Mouse (Mus musculus): ENCODE results near the gene Cenpm. TPM values are rescaled to one million over a fixed set of nuclear protein-coding genes. Genes with fewer than 3 reads are reported as not detected.
A peak's percentile ranks its signal among the peaks of the same experiment; 100 is the strongest.

Cenpm gene
- polyA plus RNA-seq, 1 experiment from 2014 or later: 60.9 TPM

DNA sequence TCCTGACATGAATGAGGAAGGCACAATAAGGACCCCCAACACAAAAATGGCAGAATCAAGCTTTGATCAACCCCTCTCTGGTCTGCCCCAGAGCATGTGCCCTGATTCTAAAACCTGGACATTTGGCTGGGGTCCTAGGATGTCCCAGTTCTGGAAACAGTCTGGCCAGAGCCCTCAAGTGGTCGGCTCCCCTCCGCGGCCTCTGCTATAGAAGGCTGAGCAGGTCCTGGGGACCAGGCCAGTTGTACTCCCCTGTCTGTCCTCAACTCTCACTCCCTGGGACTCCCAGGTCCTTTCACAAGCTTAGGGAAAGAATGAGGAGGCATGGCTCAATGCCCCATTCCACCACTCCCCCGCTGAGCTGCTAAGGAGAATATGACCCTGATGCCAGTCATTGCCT lies 31.3 kb downstream of the Cenpm start:
- Histone ChIP-seq H3K4me3 (replicated peaks) (no peak overlapping the region), H3K4me2 (replicated peaks) (no peak overlapping the region)
- WGBS: 30% methylated on average over 4 of the region's 4 CpGs

DNA sequence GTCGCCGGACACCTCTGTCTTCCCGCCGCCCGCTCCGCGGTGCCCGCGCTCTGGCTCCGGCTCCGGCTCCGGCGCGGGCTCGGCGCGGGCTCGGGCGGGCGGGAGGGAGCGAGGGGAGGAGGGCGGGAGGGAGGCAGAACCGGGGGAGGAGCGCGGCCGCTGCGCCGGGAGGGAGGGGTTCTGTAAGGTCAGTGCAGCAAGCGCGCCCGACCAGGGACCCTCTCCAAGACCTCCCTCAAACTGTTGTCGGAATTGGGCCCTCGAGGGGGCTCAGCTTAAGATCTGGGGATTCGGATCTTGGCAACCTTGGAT lies 31.8 kb downstream of the Cenpm start, which contains the start of gene Shisa8:
Gene Shisa8, minus strand, starts transcription at position 64 of the 312 bp plus-strand sequence.
- Histone ChIP-seq H3K27ac (replicated peaks) (no peak within 1 kb of the TSS), H3K4me3 (replicated peaks) (peak within 1 kb of the TSS; percentile 51), H3K27me3 (peaks cover 90% of the 10 kb centered on the region), H3K9me3 (replicated peaks) (no peaks in the 10 kb centered on the region), H3K9ac (no peak within 1 kb of the TSS), H3K4me2 (replicated peaks) (peak within 1 kb of the TSS; percentile 90), H3K36me3 (no peaks in the 10 kb centered on the region), H3K4me1 (peaks cover 31% of the 10 kb centered on the region)
- ATAC-seq (ENCODE audit: insufficient number of reproducible peaks, low FRiP score, low TSS enrichment, low read depth): no peak
- WGBS: under 1% methylated on average over 25 of the region's 34 CpGs

More for the DNA sequence above, 31.3 kb downstream of the Cenpm start:
- no peak overlapping the region for H3K27ac ChIP-seq (replicated peaks)
- peaks cover 85% of the 10 kb centered on the region for H3K27me3 ChIP-seq
- H3K9ac ChIP-seq: no peak overlapping the region
- H3K36me3 ChIP-seq: no peaks in the 10 kb centered on the region
- ATAC-seq (ENCODE audit: insufficient number of reproducible peaks, low FRiP score, low TSS enrichment, low read depth): no peak
- no peaks in the 10 kb centered on the region for H3K9me3 ChIP-seq (replicated peaks)
- peaks cover 31% of the 10 kb centered on the region for H3K4me1 ChIP-seq

GRCm38 (mm10) chr15:82211911-82212751 lies 32.4 kb downstream of the Cenpm start:
- WGBS: under 1% methylated on average over 112 of the region's 112 CpGs
- H3K27me3 ChIP-seq: peaks cover 95% of the 10 kb centered on the region
- no peaks in the 10 kb centered on the region for H3K36me3 ChIP-seq
- H3K4me2 ChIP-seq (replicated peaks): peak overlapping the region; percentile 90
- H3K9ac ChIP-seq: no peak overlapping the region
- no peak overlapping the region for H3K27ac ChIP-seq (replicated peaks)
- ATAC-seq (ENCODE audit: insufficient number of reproducible peaks, low FRiP score, low TSS enrichment, low read depth): peak; percentile 8; the same call in 1 of the 2 replicates
- H3K4me3 ChIP-seq (replicated peaks): peak overlapping the region; percentile 51
- H3K9me3 ChIP-seq (replicated peaks): no peaks in the 10 kb centered on the region
- H3K4me1 ChIP-seq: peaks cover 37% of the 10 kb centered on the region

DNA sequence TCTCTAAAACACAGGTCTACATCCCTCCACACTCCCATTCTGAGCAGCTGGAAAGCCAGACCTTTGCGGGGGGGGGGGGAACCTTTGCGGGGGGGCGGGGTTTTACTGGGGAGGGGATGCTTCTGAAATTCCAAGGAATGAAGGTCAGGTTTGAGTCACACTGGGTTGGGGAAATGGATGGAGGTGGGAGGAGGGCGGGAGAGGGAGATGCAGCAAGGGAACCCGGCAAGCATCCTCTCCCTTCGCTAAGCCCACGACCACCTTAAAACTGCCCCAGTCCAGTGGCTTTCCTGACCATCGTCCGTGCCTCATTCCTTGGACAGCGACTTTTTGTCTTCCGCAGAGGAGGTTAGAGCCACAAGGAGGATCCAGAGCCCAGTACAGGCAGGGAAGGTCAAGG lies 33.3 kb downstream of the Cenpm start:
- Histone ChIP-seq H3K4me3 (replicated peaks) (peak overlapping the region; percentile 51), H3K4me1 (peaks cover 42% of the 10 kb centered on the region), H3K9me3 (replicated peaks) (no peaks in the 10 kb centered on the region), H3K4me2 (replicated peaks) (peak overlapping the region; percentile 90), H3K36me3 (no peaks in the 10 kb centered on the region), H3K27me3 (peaks cover 96% of the 10 kb centered on the region), H3K9ac (no peak overlapping the region), H3K27ac (replicated peaks) (no peak overlapping the region)
- WGBS: 2% methylated on average over 11 of the region's 11 CpGs
- ATAC-seq (ENCODE audit: insufficient number of reproducible peaks, low FRiP score, low TSS enrichment, low read depth): no peak

DNA sequence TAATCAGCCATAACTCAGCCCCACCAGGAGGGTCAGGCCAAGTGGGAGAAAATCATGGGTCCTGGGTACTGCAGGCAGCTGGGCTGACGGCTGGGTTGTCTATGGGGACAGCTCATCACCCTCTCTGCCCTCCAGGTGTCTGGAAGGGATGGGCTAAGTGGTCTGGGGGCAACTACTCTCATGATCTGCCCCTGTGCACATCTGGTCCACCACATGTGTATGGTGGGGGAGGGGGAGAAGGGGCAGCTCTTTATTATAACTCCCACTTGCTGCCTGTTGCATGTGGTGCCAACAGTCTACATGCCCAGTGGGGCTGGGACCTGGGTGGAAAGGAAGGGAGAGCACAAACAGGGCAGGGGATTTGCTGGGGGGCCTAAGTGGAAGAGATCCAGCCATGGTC lies 33.7 kb downstream of the Cenpm start:
- Histone ChIP-seq H3K9me3 (replicated peaks) (no peaks in the 10 kb centered on the region), H3K4me2 (replicated peaks) (no peak overlapping the region)
- WGBS: 48% methylated on average over 1 of the region's 1 CpGs

GRCm38 (mm10) chr15:82209295-82210050 lies 35.1 kb downstream of the Cenpm start:
- no peaks in the 10 kb centered on the region for H3K36me3 ChIP-seq
- H3K27ac ChIP-seq (replicated peaks): no peak overlapping the region
- H3K27me3 ChIP-seq: peaks cover 96% of the 10 kb centered on the region
- 81% methylated on average over 13 of the region's 13 CpGs for WGBS
- no peak overlapping the region for H3K4me2 ChIP-seq (replicated peaks)
- no peak for ATAC-seq (ENCODE audit: insufficient number of reproducible peaks, low FRiP score, low TSS enrichment, low read depth)
- H3K4me3 ChIP-seq (replicated peaks): no peak overlapping the region
- no peak overlapping the region for H3K9ac ChIP-seq
- peaks cover 37% of the 10 kb centered on the region for H3K4me1 ChIP-seq
- H3K9me3 ChIP-seq (replicated peaks): no peaks in the 10 kb centered on the region

More for the DNA sequence above, 33.7 kb downstream of the Cenpm start:
- H3K4me3 ChIP-seq (replicated peaks): no peak overlapping the region
- peaks cover 96% of the 10 kb centered on the region for H3K27me3 ChIP-seq
- no peak overlapping the region for H3K9ac ChIP-seq
- H3K36me3 ChIP-seq: no peaks in the 10 kb centered on the region
- no peak overlapping the region for H3K27ac ChIP-seq (replicated peaks)
- H3K4me1 ChIP-seq: peaks cover 42% of the 10 kb centered on the region
- ATAC-seq (ENCODE audit: insufficient number of reproducible peaks, low FRiP score, low TSS enrichment, low read depth): no peak

GRCm38 (mm10) chr15:82208307-82208706 lies 36.2 kb downstream of the Cenpm start:
- WGBS: 78% methylated on average over 8 of the region's 8 CpGs
- no peak overlapping the region for H3K27ac ChIP-seq (replicated peaks)
- peaks cover 10% of the 10 kb centered on the region for H3K36me3 ChIP-seq
- no peak overlapping the region for H3K4me3 ChIP-seq (replicated peaks)
- ATAC-seq (ENCODE audit: insufficient number of reproducible peaks, low FRiP score, low TSS enrichment, low read depth): no peak
- H3K9me3 ChIP-seq (replicated peaks): no peaks in the 10 kb centered on the region
- H3K27me3 ChIP-seq: peaks cover 88% of the 10 kb centered on the region
- H3K4me1 ChIP-seq: peaks cover 37% of the 10 kb centered on the region
- no peak overlapping the region for H3K9ac ChIP-seq
- no peak overlapping the region for H3K4me2 ChIP-seq (replicated peaks)

DNA sequence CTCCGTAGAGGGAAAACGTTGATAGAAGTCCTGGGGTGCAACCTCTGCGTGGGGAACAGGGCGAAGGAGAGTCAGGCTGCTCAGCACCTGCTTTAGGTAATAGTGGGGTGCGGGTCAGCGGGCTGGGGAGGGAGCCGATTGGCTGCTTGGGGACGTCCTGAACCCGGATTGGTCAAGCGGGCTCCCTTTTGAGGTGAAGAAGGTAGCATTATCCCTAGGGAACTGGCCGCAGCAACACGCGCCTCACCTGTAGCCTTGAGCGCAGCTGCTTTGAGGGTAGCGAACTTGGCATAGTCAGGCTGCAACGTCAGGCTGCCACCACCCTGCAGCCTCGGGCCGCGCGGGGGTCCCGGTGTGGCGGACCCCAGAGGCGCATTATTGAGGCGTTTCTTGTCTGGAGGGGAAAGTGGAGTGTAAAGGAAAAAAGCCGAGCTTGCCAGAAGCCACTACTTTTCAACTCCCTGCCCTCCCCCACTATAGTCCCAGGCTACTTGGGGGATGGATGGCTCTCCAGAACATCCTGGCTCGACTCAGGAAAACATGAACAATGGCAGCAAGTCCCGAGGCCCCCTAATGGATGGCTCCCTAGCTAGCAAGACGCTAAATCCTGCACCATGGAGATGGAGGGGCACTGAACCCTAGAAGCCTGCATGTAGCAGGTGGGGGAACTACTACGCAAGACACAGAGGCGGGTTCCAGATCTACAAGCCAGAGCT lies 36.9 kb downstream of the Cenpm start:
- Histone ChIP-seq H3K36me3 (peaks cover 17% of the 10 kb centered on the region), H3K9me3 (replicated peaks) (no peaks in the 10 kb centered on the region), H3K4me1 (peaks cover 35% of the 10 kb centered on the region), H3K27me3 (peaks cover 82% of the 10 kb centered on the region), H3K4me2 (replicated peaks) (no peak overlapping the region), H3K27ac (replicated peaks) (no peak overlapping the region), H3K4me3 (replicated peaks) (no peak overlapping the region), H3K9ac (no peak overlapping the region)
- no peak for ATAC-seq (ENCODE audit: insufficient number of reproducible peaks, low FRiP score, low TSS enrichment, low read depth)
- 23% methylated on average over 30 of the region's 30 CpGs for WGBS

DNA sequence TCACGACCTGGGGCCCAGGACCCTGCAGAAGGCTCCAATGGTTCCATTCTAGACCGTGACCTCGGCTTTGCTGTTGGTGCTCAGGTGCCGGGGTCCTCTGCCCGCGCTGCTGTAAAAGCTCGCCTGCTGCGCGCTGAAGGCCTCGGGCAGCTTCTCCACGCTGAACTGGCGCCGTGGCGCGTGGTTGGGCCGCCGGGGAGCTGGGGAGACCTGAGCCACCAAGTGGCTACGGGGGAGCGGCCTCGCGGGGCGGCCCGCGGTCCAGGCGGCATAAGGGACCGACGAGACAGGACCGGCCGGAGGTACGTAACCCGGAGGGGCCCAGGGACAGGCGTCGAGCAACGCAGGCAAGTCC lies 37.5 kb downstream of the Cenpm start:
- H3K4me3 ChIP-seq (replicated peaks): no peak overlapping the region
- ATAC-seq (ENCODE audit: insufficient number of reproducible peaks, low FRiP score, low TSS enrichment, low read depth): no peak
- H3K4me2 ChIP-seq (replicated peaks): no peak overlapping the region
- H3K27me3 ChIP-seq: peaks cover 76% of the 10 kb centered on the region
- peaks cover 22% of the 10 kb centered on the region for H3K36me3 ChIP-seq
- no peaks in the 10 kb centered on the region for H3K9me3 ChIP-seq (replicated peaks)
- peaks cover 29% of the 10 kb centered on the region for H3K4me1 ChIP-seq
- 16% methylated on average over 34 of the region's 34 CpGs for WGBS
- H3K9ac ChIP-seq: no peak overlapping the region
- no peak overlapping the region for H3K27ac ChIP-seq (replicated peaks)

DNA sequence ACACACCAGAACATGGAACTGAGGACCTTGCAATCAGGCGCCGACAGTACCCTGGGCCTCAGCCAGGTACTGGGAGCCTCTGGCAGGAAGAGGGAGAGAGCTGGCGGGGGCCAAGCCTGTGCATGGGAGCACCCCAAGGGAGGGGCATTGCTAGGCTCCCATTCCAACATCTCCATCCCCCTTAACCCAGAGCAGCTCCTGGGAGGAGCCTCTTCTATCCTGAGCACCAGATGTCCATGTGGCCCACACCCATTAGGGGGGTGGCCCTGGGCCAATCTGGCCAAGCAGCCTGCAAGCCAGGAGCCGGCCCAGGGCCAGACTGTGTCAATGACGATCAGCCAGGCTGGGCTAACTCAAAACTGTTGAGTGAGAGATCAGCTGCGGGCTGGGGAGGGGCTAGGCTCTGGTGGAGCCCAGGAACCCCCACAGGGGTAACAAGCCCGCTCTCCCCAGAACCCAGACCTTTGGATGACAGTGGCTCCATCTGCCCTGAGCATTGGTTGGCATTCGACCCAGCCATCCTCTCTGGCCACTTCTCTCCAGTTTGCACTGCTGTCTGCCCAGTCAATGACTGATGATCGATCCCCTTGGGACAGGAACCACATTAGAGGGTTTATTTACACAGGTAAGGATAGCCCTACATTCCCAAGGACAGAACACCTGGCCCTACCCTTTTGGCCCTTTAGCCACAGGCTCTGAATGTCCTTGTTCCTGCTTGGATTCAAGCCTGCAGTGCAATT lies 38.0 kb downstream of the Cenpm start:
- Histone ChIP-seq H3K27me3 (peaks cover 71% of the 10 kb centered on the region), H3K4me1 (peaks cover 24% of the 10 kb centered on the region), H3K4me2 (replicated peaks) (no peak overlapping the region), H3K4me3 (replicated peaks) (no peak overlapping the region), H3K27ac (replicated peaks) (no peak overlapping the region), H3K9me3 (replicated peaks) (no peaks in the 10 kb centered on the region), H3K9ac (no peak overlapping the region), H3K36me3 (peaks cover 27% of the 10 kb centered on the region)
- ATAC-seq (ENCODE audit: insufficient number of reproducible peaks, low FRiP score, low TSS enrichment, low read depth): peak; percentile 58; the same call in 1 of the 2 replicates
- 48% methylated on average over 9 of the region's 9 CpGs for WGBS

All from embryonic facial prominence, embryonic 15.5 days (tissue).